Mouse (Mus musculus) kidney, embryonic 15.5 days (tissue): ENCODE measurements around the gene Nbas. TPM values are rescaled to one million over a fixed set of nuclear protein-coding genes. Genes with fewer than 3 reads are reported as not detected.

Experiments
- ATAC-seq: fragments of 200-750 bp; cut with Nextera tagmentation; replicated peaks from 2 replicates; pipeline ENCODE4 v1.8.0; 2017; ENCODE audit warnings: moderate TSS enrichment; ENCODE audit not compliant: low FRiP score
- H3K27ac ChIP-seq: fragments of 300-500 bp; sonication (generic); 2 replicates; pipeline ENCODE4 v1.5.1; 2015; ENCODE audit warnings: mild to moderate bottlenecking, inconsistent platforms
- H3K27me3 ChIP-seq: fragments of 300-500 bp; sonication (generic); 2 replicates; pipeline ENCODE4 v1.6.1; 2015; ENCODE audit warnings: inconsistent platforms
- H3K36me3 ChIP-seq: fragments of 300-500 bp; sonication (generic); 2 replicates; pipeline ENCODE4 v1.6.1; 2015; ENCODE audit warnings: inconsistent platforms
- H3K4me1 ChIP-seq: fragments of 300-500 bp; sonication (generic); 2 replicates; pipeline ENCODE4 v1.6.1; 2015; ENCODE audit warnings: inconsistent platforms
- H3K4me2 ChIP-seq: fragments of 300-500 bp; sonication (generic); 2 replicates; pipeline ENCODE4 v1.6.1; 2015; ENCODE audit warnings: moderate library complexity, mild to moderate bottlenecking, inconsistent platforms
- H3K4me3 ChIP-seq: fragments of 300-500 bp; sonication (generic); replicated peaks from 2 replicates; pipeline ENCODE4 v1.5.1; 2015; ENCODE audit warnings: mild to moderate bottlenecking, inconsistent platforms
- H3K9ac ChIP-seq: fragments of 300-500 bp; sonication (generic); 2 replicates; pipeline ENCODE4 v1.6.1; 2015; ENCODE audit warnings: mild to moderate bottlenecking, inconsistent platforms
- H3K9me3 ChIP-seq: fragments of 300-500 bp; sonication (generic); replicated peaks from 2 replicates; pipeline ENCODE4 v1.6.1; 2016; ENCODE audit warnings: inconsistent platforms
- WGBS: fragments of 180-500 bp; shearing (Covaris S2); methylation state at CpG from one replicate; pipeline ENCODE4 v1.1.7; 2015; ENCODE audit warnings: mixed read lengths; 5-methylcytosine and 5-hydroxymethylcytosine counted together
- polyA plus RNA-seq: library from polyadenylated mRNA; unstranded; fragments of >200 nt; fragmentation: Nextera tagmentation; extraction: Ambion mirVana; gene quantifications from 2 replicates; pipeline ENCODE4 v1.2.1, GENCODE M21; 2015

The Nbas gene
- polyA plus RNA-seq, 1 experiment from 2014 or later, result 14.5 TPM

GRCm38 (mm10) chr12:13566421-13566820 lies 297.5 kb downstream of the Nbas start:
- Histone ChIP-seq H3K9me3 (no peaks in the 10 kb centered on the region), H3K36me3 (no peaks in the 10 kb centered on the region), H3K4me2 (no peak overlapping the region), H3K9ac (no peak overlapping the region), H3K4me1 (no peaks in the 10 kb centered on the region), H3K27ac (no peak overlapping the region), H3K4me3 (no peak overlapping the region), H3K27me3 (no peaks in the 10 kb centered on the region)
- no peak for ATAC-seq
- WGBS, result 77% methylated on average over 7 of the region's 7 CpGs

GRCm38 (mm10) chr12:13575158-13575557 lies 306.2 kb downstream of the Nbas start:
- Histone ChIP-seq H3K4me3 (no peak overlapping the region), H3K27me3 (no peaks in the 10 kb centered on the region), H3K4me1 (no peaks in the 10 kb centered on the region), H3K9ac (no peak overlapping the region), H3K4me2 (no peak overlapping the region), H3K9me3 (no peaks in the 10 kb centered on the region), H3K36me3 (no peaks in the 10 kb centered on the region), H3K27ac (no peak overlapping the region)
- no peak for ATAC-seq
- WGBS, result 63% methylated on average over 4 of the region's 4 CpGs

DNA sequence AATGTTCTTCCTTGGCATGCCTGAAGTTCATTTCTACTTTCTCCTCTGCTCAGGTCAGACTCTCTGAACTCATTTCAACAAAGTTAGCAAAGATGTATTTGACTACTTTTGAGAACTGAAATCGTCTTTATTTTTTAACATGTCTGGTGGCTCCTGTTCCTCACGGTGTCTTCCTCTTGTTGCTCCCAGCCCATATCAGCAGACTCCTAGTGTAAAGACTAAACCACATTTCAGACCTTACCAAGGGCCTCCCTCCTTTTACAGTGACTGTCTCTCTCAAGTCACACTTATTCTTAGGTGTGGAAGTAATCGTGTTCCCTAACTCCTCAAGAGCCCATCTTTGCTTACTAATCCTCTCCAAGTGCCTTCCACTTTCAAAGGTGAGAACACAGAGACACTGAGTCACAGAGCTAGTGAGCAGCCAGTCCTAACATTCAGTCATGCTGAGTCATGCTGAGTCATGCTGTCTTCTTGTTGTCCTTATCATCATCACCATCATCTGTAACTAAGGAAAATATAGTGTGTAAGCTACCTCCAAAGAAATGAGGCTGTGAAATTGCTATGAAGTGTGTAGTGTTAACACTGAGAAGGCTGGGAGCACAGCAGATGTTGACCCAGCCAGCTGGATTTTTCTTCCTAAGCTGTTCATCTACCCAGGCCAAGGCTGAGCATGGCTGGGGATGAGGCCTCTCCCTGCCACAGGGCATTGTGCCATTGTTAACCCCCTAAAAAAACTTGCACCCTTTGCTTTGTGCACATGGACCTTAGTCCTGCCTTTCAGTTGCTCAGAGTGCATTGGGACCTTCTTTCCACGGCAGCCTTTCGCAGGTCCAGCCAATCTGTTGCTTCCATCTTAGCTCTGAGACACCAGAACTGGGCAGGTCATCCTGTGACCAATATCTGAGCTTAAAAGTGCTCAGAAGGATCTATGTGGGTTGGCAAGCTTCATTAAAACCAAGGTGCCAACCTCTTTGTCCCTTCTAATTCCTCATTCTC lies 307.0 kb downstream of the Nbas start:
- Histone ChIP-seq H3K36me3 (no peaks in the 10 kb centered on the region), H3K9me3 (no peaks in the 10 kb centered on the region), H3K4me3 (no peak overlapping the region), H3K4me1 (no peaks in the 10 kb centered on the region), H3K27me3 (no peaks in the 10 kb centered on the region), H3K27ac (no peak overlapping the region), H3K4me2 (no peak overlapping the region), H3K9ac (no peak overlapping the region)
- no peak for ATAC-seq
- 88% methylated on average over 5 of the region's 5 CpGs for WGBS

DNA sequence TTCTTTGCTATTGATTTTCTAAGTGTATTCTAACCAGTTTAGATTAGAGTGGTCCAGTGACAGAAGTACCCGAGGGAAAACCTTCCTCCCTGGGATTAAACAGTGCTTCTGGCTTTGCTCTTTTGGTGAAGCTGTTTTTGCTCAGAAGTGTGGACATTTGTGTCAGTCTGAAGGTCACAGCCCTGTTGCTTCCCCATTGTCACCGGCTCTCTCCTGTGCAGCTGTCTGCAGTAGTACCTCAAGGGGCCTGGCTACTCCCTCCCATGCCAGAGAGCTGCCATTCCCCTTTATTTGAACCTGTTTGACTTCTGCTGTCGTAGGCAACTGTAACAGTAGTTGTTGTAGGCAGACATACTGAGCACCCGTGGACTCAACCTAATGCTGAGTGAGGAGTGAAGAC lies 307.8 kb downstream of the Nbas start:
- WGBS, result 53% methylated on average over 4 of the region's 4 CpGs
- no peak for ATAC-seq
- no peaks in the 10 kb centered on the region for H3K9me3 ChIP-seq

DNA sequence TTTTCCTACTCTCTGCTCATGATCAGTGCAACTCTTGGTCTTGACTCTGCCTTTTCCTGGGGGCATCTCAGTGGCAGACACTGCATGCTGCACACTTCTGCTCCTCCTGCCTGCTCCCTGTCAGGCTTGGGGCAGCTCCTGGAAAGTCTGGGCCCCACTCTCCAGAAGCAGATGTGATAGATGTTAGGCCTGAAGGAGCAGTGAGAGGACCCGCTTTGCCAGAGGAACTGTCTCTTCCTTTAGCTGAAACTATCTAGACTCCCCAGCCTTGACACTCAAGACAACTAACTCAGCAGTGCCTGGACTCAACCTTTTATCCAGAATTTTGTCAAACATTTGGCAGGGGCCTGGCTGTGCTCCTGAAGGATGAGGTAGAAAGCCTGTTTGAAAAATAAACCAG lies 311.9 kb downstream of the Nbas start:
- WGBS, result 81% methylated on average over 1 of the region's 1 CpGs

More for the DNA sequence above, 307.8 kb downstream of the Nbas start:
- Histone ChIP-seq H3K4me1 (no peaks in the 10 kb centered on the region), H3K4me2 (no peak overlapping the region), H3K27ac (no peak overlapping the region), H3K36me3 (no peaks in the 10 kb centered on the region), H3K27me3 (no peaks in the 10 kb centered on the region), H3K9ac (no peak overlapping the region), H3K4me3 (no peak overlapping the region)

GRCm38 (mm10) chr12:13583386-13583785 lies 314.5 kb downstream of the Nbas start:
- H3K27me3 ChIP-seq, result no peaks in the 10 kb centered on the region
- H3K9me3 ChIP-seq, result no peaks in the 10 kb centered on the region
- no peak overlapping the region for H3K27ac ChIP-seq
- WGBS, result 94% methylated on average over 6 of the region's 6 CpGs
- ATAC-seq, result no peak
- H3K9ac ChIP-seq, result no peak overlapping the region
- H3K4me1 ChIP-seq, result no peaks in the 10 kb centered on the region
- H3K36me3 ChIP-seq, result peaks cover 6% of the 10 kb centered on the region
- no peak overlapping the region for H3K4me3 ChIP-seq
- no peak overlapping the region for H3K4me2 ChIP-seq

More for the DNA sequence above, 311.9 kb downstream of the Nbas start:
- Histone ChIP-seq H3K9ac (no peak overlapping the region), H3K4me2 (no peak overlapping the region), H3K27me3 (no peaks in the 10 kb centered on the region), H3K27ac (no peak overlapping the region), H3K36me3 (peaks cover 6% of the 10 kb centered on the region), H3K4me3 (no peak overlapping the region), H3K9me3 (no peaks in the 10 kb centered on the region), H3K4me1 (no peaks in the 10 kb centered on the region)
- no peak for ATAC-seq

GRCm38 (mm10) chr12:13585527-13586156 lies 316.7 kb downstream of the Nbas start:
- Histone ChIP-seq H3K4me3 (no peak overlapping the region), H3K9ac (no peak overlapping the region), H3K27ac (no peak overlapping the region), H3K4me1 (no peaks in the 10 kb centered on the region), H3K4me2 (no peak overlapping the region), H3K9me3 (no peaks in the 10 kb centered on the region), H3K36me3 (peaks cover 6% of the 10 kb centered on the region), H3K27me3 (no peaks in the 10 kb centered on the region)
- no peak for ATAC-seq
- 92% methylated on average over 6 of the region's 6 CpGs for WGBS

DNA sequence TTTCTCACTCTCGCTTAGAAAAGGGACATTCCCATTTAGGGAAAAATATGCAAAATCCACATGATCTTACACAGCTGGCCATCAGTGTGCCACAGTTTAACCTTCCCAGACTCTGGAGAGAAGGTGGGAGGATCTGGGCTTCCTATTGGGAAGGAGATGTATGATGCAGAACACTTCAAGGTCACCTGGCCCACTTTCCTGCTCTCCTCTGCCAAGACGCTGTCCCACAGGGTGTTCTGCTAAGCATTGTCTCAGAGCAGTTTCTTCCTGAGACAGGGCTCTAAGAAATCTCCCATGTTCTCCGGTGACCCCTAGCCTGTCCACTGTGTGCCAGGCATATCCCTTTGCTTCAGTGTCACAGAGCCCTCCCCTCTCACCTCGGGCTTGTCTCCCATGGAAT lies 318.7 kb downstream of the Nbas start:
- 74% methylated on average over 4 of the region's 4 CpGs for WGBS
- no peaks in the 10 kb centered on the region for H3K4me1 ChIP-seq
- H3K9ac ChIP-seq, result no peak overlapping the region
- ATAC-seq, result no peak
- H3K4me3 ChIP-seq, result no peak overlapping the region
- peaks cover 6% of the 10 kb centered on the region for H3K36me3 ChIP-seq
- no peak overlapping the region for H3K4me2 ChIP-seq
- H3K27me3 ChIP-seq, result no peaks in the 10 kb centered on the region
- no peaks in the 10 kb centered on the region for H3K9me3 ChIP-seq
- no peak overlapping the region for H3K27ac ChIP-seq

DNA sequence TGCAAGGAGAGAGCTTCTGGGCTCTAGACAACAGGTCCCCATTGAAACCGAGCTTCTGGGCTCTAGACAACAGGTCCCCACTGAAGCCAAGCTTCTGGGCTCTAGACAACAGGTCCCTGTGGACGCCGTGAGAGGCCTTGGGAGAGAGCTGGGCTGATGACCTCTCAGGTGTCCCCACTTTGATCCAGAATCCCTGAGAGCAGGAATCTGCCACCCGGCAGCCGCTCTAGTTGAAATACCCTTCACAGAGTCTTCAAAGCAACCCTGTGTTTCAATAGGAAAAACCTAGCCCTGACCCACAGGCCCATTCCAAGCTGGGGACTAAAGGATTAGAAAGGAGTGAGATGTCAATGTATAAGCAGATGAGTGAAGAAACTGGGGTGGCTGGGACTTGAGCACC lies 320.1 kb downstream of the Nbas start:
- no peaks in the 10 kb centered on the region for H3K9me3 ChIP-seq
- ATAC-seq, result no peak
- 94% methylated on average over 5 of the region's 5 CpGs for WGBS

DNA sequence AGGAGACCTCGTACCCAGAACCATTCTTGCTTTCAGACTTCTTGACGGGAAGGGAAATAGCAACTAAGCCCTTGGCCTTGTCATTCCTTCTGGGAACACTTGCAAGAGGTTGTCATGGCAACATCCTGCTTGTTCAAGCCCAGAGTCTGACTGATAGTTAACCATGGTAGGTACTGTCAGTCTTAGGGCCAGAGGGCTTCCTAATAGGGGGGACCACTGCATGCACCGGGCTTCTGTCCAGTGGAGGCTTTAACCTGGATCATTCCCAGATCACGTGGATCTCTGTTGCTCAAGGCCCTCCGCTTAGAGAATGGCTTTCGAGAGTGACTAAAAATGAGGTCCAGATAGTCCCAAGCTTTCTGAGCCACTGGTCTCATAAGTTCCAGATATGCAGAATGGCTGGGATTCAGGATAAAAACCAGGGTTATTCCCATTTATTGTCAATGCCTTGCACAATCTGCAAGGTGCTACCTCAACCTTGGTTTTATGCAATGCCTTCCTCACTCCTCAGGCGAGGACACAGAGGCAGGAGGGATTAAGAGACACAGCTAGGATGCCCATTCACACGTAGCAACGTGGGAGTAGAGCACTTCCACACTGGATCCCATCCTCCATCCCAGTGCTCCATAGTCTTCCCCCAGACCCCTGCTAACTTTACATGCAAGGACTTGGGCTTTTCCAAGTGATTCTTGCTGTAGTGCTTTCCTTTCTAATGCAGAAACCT lies 326.0 kb downstream of the Nbas start:
- no peak for ATAC-seq
- Histone ChIP-seq H3K9me3 (no peaks in the 10 kb centered on the region), H3K36me3 (no peaks in the 10 kb centered on the region), H3K4me2 (no peak overlapping the region), H3K4me3 (no peak overlapping the region), H3K4me1 (peaks cover 7% of the 10 kb centered on the region; the same call in 1 of the 2 replicates), H3K27ac (no peak overlapping the region), H3K27me3 (no peaks in the 10 kb centered on the region), H3K9ac (no peak overlapping the region)
- 76% methylated on average over 9 of the region's 9 CpGs for WGBS

More for the DNA sequence above, 320.1 kb downstream of the Nbas start:
- Histone ChIP-seq H3K27me3 (no peaks in the 10 kb centered on the region), H3K4me2 (no peak overlapping the region), H3K36me3 (peaks cover under 1% of the 10 kb centered on the region; the same call in 1 of the 2 replicates), H3K4me3 (no peak overlapping the region), H3K27ac (no peak overlapping the region), H3K9ac (no peak overlapping the region), H3K4me1 (no peaks in the 10 kb centered on the region)

GRCm38 (mm10) chr12:13597026-13597425 lies 328.1 kb downstream of the Nbas start:
- no peak for ATAC-seq

GRCm38 (mm10) chr12:13598545-13598944 lies 329.6 kb downstream of the Nbas start:
- Histone ChIP-seq H3K27me3 (no peaks in the 10 kb centered on the region), H3K4me3 (no peak overlapping the region), H3K9me3 (no peaks in the 10 kb centered on the region), H3K9ac (no peak overlapping the region), H3K4me2 (no peak overlapping the region), H3K4me1 (peaks cover 7% of the 10 kb centered on the region; the same call in 1 of the 2 replicates), H3K36me3 (no peaks in the 10 kb centered on the region), H3K27ac (peak overlapping the region; percentile 56; the same call in 1 of the 2 replicates)
- peak; percentile 71 for ATAC-seq
- 26% methylated on average over 4 of the region's 4 CpGs for WGBS

More at GRCm38 (mm10) chr12:13597026-13597425, 328.1 kb downstream of the Nbas start:
- Histone ChIP-seq H3K36me3 (no peaks in the 10 kb centered on the region), H3K9me3 (no peaks in the 10 kb centered on the region), H3K4me1 (peaks cover 7% of the 10 kb centered on the region; the same call in 1 of the 2 replicates), H3K4me2 (no peak overlapping the region), H3K27me3 (no peaks in the 10 kb centered on the region), H3K9ac (no peak overlapping the region), H3K4me3 (no peak overlapping the region), H3K27ac (no peak overlapping the region)
- WGBS, result 73% methylated on average over 2 of the region's 2 CpGs
